Mouse (Mus musculus): ENCODE measurements around the gene Dohh.

Gene Dohh

GRCm38 (mm10) chr10:81419111-81419928, 35.1 kb downstream of the Dohh start:
- peak; percentile 9 for DNase-seq

- DNase-seq, result peak; percentile 4
These were observed 36.1 kb downstream of the Dohh start for GRCm38 (mm10) chr10:81420191-81420767.

GRCm38 (mm10) chr10:81421041-81421796, 37.0 kb downstream of the Dohh start:
- DNase-seq, result peak; percentile 2

DNA sequence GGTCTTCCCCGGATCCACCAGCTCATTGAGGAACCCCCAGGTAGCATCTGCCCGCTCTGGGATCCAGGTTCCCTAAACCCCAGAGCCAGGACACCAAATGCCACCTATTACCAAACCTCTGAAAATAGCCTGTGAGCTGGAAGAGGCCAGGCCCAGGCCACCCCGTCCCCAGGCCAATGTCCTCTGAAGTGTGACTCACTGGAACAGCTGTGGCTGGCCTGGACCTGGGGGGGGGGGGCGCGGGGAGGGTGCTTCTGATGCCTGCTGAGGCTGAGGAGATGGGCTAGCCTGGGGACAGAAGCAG, 37.5 kb downstream of the Dohh start:
- no peak for DNase-seq

DNA sequence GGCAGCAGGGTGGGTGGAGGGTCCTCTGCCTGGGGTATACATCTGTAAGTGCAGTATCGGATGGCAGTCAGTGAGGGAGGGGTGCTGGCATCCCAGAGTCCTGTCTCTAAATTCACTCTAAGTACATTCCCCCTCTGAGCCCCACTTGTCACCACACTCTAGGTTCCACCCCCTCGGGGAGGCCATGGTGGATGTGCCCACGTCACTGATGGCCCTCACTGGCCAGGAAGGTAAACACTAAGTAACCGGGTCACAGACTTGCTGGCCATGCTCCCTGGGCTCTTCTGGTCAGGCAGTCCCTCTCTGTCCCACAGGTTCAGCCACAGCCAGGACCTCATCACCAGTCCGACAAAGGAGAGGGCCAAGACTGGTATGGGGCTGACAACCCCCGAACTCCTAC, 38.0 kb downstream of the Dohh start:
- peak; percentile 6 for DNase-seq

DNA sequence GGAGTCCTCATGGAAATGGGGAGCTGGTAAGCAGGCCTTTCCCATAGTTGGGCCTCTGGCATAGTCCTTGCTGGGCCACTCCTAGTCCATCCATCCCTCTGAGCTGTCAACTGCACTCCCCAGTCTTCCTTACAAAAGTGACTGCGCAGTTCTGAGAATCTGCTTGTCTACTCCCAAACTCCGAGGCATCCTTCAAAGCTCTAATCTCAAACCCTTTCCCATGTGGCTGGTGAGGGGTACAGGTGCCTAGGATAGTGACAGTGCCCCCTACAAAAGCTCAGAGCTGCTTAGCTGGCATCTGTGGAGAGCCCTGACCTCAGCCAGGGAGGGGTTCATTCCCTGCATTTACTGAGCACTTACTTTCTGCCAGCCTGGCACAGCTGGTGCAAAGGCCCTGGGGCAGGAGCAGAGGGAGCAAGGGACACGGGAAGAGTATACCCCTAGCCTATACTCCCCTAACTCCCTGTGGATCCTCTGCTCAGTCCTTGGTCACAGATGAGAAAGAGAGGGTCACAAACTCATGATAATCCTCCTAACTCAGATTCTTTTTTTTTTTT, 38.5 kb downstream of the Dohh start:
- DNase-seq, result peak; percentile 2

DNA sequence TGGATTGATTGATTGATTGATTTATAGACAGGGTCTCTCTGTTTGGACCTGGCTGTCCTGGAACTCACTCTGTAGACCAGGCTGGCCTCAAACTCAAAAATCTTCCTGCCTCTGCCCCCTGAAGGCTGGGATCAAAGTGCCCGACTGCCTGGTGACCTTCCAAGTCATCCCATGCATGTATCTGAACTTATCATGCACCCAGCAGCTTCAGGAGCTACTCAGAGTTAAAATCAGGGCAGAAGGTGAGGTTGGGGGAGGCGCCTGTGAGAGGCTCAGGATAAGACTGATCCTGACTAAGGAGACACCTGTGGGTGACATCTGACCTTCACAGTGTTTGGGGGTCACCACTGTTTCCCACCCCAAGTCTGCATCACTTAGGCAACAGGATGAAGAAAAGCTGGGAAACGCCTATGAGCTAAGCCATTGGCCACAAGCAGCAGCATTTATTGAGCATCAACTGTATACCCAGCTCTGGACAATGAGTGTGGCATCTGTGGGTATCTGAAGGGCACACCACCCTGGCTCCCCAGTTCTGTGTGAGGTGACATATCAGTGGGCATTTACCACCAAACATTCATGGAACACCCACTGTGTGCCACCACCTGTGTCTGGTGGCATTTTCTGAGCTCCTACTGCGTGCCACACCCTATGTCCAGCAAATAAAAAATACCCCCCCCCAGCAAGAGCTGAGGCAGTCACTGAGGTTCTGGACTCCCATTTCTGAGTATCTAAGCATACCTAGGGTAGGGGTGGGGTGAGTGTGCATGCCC, 39.4 kb downstream of the Dohh start:
- DNase-seq, result peak; percentile 2

DNA sequence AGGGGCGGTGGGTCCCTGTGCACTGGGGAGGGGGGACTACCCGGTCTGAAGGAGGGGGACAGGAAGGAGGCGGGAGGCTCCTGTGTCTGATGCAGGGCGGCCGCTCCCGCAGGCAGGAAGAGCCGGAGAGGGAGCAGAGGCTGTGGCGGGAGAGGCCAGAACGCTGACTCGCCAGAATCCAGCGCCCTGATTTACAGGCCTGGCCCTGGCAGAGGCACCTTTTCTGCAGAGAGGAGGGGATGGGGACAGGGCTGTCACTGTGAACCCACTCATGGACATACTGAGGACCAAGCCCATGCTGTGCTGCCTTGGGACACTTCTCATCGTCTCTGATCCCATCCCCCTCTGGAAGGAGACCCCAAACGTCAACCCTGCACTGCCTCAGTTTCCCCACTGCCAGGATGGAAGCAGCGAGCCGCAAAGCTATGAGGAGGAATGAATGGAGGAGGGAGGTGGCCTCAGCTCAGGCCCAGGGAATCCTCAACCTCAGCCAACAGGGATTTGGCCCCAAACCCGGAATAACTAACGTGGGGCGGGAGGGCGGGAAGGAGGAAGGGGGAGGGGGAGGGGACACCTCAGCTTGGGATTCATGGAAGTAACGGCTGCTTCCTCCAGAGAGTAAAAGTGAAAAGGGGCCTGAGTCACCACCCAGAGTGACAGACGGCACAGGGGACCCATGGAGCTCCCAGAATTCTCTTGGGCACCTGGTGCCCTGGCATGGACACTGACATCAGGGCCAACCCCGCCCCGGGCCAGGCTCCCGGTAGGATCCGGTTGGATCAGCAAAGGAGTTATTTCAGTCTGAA, 40.2 kb downstream of the Dohh start:
- DNase-seq, result peak; percentile 84

GRCm38 (mm10) chr10:81425236-81425850, 41.1 kb downstream of the Dohh start:
- peak; percentile 68 for DNase-seq

- peak; percentile 43 for DNase-seq
These were observed 41.9 kb downstream of the Dohh start for GRCm38 (mm10) chr10:81426081-81426671.

DNA sequence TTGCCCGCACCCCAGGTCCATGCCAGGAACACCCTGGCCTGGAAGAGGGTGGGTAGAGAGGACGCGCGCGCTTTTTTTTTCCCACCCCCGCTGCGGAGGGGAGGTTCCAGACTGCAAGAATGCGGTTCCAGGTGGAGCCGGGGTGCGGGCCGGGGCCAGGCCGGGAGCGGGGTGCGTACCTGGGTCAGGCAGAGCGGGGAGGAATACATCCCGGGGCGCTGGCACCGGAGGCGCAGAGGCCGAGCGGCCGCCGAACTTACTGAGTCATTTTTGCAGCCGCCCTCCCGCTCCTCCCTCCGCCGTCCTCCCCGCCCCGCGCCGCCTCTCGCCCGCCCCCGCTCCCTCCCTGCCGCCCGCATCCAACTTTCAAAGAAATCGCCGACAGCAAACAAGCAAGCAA, 42.7 kb downstream of the Dohh start:
- DNase-seq, result peak; percentile 82

DNA sequence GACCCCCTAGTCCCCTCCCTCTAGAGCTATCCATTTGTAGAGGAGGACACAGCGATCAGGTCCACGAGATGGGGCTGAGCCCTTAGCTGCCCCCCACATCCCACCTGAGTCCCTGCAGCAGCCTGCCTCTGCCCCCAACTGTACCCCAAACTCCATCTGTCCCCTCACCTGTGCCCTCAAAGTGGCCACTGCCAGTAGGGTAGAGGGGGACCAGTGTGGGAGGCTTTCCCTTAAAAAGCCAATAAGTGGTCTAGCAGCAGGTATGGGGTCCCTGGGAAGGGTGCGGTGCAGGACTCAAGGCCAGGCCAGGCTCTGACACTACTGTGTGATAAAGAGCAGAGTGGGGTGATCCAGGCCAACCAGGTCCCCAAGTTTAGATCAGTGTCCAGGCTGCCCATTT, 43.1 kb downstream of the Dohh start:
- DNase-seq, result no peak

- peak; percentile 5 for DNase-seq
These were observed 43.7 kb downstream of the Dohh start for GRCm38 (mm10) chr10:81427804-81428506.

- DNase-seq, result no peak
These were observed 44.3 kb downstream of the Dohh start for GRCm38 (mm10) chr10:81428507-81428870.

DNA sequence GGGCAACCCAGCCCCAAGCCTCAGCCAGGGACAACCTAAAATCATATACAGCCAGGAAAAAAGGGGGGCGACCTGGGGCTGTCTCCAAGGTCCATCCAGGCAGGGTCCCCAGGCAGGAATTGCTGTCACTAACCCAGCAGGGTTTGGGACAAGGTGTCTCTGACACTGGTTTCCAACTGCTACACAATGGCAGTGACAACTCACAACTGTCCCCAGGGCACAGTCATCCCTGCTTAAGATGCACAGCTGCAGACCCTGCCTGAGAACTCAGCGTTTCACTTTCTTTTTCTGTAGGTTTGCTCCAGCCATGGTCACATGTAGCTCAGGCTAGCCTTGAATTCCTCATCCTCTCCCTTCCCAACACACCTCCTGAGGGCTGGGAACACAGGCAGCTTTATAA, 44.9 kb downstream of the Dohh start:
- DNase-seq, result no peak

- DNase-seq, result peak; percentile 95
These were observed 45.4 kb downstream of the Dohh start for GRCm38 (mm10) chr10:81429605-81430061.

DNA sequence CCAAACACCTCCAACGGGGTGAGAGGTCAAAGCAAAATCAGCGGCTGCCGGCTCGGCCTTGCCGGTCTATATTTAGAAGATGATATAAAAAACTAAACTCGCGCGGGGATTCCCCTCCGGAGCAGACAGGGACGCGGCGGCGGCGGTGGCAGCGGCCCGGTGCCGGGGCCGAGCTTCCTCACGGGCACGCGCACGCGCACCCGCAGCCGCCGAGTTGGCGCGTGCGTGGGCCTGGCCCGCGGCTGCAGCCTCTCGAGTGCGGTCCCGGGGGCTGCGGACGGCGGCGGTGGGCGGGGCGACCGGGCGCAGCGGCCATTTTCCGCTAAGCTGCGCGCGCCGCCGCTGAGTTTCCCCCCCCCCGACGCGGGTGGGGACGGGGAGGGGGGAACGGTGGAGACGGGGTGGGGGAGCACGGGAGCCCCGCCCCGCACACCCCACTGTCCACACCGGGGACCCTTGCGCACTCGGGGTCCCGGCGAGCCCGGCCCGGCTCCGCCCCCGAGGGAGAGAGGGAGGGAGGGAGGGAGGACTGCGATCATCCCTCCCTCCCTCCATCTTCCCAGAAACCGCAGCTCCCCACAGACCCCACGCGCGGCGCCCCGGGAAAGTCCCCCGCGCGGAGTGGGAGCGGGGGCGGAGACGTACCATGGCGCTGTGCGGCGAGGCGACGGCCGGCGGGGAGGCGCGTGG, 46.1 kb downstream of the Dohh start:
- DNase-seq, result peak; percentile 87

DNA sequence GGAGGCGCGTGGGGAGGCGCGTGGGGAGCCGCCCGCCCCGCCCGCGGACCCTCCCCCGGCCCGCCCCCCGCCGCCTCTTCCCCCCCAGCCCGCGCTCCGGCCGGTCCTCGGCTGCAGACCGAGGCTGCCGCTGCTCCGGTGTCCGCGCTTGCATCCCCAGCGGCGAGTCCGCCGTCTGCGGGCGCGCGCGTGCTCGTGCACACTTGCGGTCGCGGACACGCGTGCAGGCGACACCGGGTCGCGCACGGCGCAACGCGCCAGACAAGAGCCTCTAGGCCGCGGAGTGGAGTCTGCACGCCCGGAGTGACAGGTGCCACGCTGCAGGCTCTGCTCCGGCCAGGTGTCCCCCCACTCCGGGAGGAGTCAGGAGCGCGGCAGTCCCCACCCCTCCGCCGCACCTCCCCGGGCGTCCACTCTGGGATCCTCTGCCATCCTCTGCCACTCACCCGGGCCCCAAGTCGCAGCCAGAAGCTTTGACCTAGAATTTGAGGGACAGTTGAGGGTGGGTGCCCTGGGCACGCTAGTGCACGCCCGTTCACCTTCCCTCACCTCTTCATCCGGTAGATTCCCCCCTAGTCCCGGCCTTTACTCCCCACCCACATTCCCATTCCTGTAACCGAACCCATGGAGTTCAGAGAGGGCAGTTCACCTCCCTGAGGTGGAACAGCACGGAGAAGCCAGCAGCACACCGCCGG, 46.8 kb downstream of the Dohh start:
- DNase-seq, result peak; percentile 79

GRCm38 (mm10) chr10:81431526-81432168, 47.4 kb downstream of the Dohh start:
- peak; percentile 87 for DNase-seq
